Mouse (Mus musculus) T-helper 2 cell (primary cell): ENCODE measurements around the gene Trim56.

Experiments used
- in situ Hi-C: fragments of 300-600 bp; cut with MboI, MseI; formaldehyde crosslinking; loops from one replicate; pipeline ENCODE4 v1.15.1; 2025; ENCODE audit warnings: high pct_unique_total_duplicates

Trim56 gene

DNA sequence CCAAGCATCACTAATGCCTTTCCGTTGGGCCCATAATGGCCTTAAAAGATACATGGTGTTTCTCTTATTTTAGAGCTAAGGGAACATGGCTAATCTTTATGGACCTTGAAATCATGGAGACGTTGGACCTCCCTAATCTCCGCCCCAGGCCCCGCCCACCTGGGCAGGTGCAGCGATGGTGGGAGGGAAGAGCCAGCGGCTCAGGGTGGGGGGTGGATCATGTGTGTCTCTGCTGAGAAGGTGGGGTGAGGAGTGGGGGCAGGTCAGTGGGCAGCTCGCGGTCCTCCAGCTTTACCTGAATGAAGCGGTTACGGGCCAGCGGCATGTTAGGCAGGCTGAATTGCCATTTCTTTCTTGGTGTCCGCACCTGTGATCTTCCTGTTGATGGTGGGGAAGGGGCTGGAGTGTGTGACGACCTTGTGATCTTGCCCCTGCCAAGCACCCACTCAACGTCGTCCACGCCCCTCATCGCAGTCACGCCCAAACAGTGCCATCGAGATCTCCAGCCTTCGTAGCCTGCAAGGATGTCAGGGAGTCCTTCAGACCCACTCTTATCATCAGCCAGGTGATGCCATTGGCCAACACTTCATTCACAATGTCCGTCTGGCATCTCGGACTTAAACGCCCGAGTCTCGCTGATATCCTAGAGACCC is 5.9 kb downstream of the Trim56 start:
- in situ Hi-C loops = loop anchor here (5.0 kb wide), 1 partner anchor 83 kb away; the partner anchor contains the start of gene Vgf

DNA sequence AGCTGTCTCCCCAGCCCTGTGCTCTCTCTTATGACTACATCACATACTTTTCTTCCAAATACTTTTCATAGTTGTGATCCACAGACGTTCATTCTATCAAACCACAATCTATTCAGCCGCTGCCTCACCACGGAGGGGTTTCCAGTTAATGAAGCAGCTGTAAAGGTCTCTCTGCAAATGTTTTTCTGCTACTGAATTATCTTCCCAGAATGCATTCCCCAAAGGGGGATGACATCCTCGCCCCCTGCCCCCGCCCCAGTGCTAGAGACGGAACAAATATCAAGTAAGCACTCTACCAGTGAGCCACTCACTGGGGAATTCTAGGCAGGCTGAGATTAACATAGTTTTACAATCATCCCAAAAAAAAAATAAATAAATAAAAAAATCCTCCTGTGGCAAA is 7.9 kb downstream of the Trim56 start:
- in situ Hi-C loops = loop anchor here (5.0 kb wide), 1 partner anchor 81 kb away; the partner anchor contains the start of gene Vgf

DNA sequence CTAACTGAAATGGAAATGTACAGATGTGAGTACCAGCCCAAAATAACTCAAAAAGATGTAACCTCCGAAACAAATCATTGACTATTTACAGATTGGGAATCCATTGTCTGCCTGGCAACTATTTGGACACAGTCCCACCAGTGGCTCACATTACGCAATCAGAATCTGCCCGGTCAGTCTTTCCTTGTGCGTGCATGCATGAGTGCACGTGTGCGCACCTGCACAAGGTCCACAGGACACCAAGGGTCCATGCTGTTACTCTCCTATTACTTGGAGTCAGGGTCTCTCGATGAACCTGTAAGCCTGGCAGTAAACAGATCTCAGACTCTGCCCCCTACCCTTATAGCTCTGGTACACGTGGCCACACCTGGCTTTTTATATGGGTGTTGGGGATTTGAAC is 8.3 kb downstream of the Trim56 start:
- in situ Hi-C loops = loop anchor here (5.0 kb wide), 1 partner anchor 80 kb away; the partner anchor contains the start of gene Vgf

DNA sequence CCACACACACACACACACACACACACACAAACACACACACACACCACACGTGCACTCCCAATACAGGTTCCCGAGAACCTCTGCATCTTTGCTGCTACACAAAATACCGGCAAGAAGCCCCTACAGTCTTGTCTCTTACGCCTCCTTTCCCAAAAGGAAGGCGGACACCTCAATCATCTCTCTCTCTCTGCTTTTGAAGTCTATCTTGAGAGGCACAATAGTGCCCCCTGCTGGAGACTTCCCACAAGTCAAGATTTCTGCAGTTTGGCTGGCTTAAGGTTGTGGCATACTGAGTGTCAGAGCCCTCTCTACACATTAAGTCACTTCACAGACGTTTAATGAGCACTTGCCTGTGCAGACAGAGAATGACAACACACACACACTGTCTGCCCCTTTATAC is 9.0 kb downstream of the Trim56 start:
- in situ Hi-C loops = loop anchor here (5.0 kb wide), 1 partner anchor 80 kb away; the partner anchor contains the start of gene Vgf

GRCm38 (mm10) chr5:137106434-137106833 is 9.6 kb downstream of the Trim56 start:
- in situ Hi-C loops = loop anchor here (5.0 kb wide), 1 partner anchor 79 kb away; the partner anchor contains the start of gene Vgf

DNA sequence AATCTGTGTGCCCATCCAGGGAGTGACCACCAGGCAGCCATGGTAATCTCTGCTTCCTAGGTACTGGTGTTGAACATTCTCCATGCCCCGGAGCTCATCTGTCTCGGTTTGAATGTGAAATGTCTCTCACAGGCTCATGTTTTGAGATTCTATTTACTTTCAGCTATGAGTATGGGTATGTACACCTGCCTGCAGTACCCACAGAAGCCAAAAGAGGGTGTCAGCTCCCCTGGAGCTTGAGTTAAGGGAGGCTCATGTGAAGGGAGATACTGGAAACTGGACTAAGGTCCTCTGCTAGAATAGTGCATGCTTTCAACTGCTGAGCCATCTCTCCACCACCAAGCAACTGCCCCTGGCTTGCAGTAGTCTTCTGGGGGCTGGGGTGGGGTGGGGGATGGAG is 12.0 kb downstream of the Trim56 start:
- in situ Hi-C loops = no loop called here

- in situ Hi-C loops = no loop called here
These were observed 13.2 kb downstream of the Trim56 start for GRCm38 (mm10) chr5:137102575-137103522.

- in situ Hi-C loops = no loop called here
These were observed 13.9 kb downstream of the Trim56 start for GRCm38 (mm10) chr5:137102078-137102477.

DNA sequence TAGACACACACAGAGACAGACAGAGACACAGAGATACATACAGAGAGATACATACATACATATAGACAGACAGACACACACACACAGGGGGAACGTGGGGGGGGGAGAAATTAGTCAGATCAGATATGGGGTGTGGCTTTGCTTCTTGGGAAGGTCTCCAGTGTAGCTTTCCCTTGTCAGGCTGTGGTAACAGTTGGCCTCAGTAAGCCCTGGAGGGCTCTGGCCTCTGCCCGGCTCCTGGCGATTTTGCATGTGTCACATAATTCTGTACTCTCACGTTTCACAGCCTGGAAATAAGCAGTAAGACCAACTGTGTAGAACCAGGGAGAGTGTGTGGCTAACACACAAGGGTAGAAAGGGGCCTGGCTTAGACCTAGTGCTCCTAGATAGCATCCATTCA is 15.3 kb downstream of the Trim56 start:
- in situ Hi-C loops = no loop called here

- in situ Hi-C loops = no loop called here
These were observed 17.6 kb downstream of the Trim56 start for GRCm38 (mm10) chr5:137098418-137098817.

- in situ Hi-C loops = no loop called here
These were observed 20.0 kb downstream of the Trim56 start for GRCm38 (mm10) chr5:137096037-137096436.

- in situ Hi-C loops = no loop called here
These were observed 20.9 kb downstream of the Trim56 start for GRCm38 (mm10) chr5:137095135-137095534.

- in situ Hi-C loops = no loop called here
These were observed 22.3 kb downstream of the Trim56 start for GRCm38 (mm10) chr5:137093720-137094119.

GRCm38 (mm10) chr5:137091560-137091959 is 24.4 kb downstream of the Trim56 start:
- in situ Hi-C loops = no loop called here

- in situ Hi-C loops = no loop called here
These were observed 25.1 kb downstream of the Trim56 start for GRCm38 (mm10) chr5:137090870-137091269.

DNA sequence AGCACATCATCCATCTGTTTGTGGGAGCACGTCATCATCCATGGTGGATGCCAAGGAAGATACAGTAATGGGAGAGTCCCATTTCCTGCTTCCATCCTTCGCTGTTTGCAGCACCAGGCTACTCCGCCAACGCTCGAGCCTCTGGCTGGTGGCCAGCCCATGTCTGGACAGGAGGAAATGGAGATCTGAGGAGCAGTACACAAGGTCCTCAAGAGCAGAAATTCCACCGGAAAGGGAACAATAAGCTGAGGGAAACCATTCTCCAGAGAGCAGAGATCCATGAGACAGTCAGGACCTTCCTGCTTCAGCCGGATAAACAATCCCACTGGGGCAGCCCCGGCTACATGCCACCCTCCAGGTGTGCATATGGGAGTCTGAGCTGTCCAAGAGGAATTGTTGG is 28.6 kb downstream of the Trim56 start:
- in situ Hi-C loops = no loop called here

DNA sequence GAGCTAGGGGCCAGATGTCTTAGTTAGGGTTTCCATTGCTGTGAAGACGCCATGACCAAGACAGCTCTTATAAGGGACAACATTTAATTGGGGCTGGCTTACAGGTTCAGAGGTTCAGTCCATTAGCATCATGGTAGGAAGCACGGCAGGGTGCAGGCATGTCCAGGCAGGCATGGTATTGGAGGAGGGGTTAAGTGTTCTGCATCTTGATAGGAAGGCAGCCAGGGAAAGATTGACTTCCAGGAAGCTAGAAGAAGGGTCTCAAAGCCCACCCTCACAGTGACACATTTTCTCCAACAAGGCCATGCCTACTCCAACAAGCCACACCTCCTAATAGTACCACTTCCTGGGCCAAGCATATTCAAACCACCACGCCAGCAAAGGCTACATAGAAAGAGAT is 30.3 kb downstream of the Trim56 start:
- in situ Hi-C loops = no loop called here

DNA sequence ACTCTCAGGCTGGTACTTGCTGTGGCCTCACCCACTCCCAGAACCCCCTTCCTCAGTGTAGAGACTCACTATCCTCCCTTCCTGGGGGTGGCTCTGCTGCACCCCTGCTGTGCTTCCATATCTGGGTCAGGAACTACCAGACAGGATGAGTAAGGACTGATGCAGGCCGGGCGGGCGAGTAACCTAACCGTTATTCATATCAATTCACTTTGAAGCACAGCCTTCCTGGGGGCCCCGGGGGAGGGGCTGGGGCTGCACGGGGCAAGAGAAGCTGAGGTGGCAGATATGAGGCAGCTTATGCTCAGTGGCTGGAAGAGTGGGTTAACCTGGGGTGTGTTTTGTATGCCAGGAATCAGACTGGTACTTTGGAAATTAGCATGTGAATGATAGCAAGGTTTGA is 31.0 kb downstream of the Trim56 start:
- in situ Hi-C loops = no loop called here

GRCm38 (mm10) chr5:137083051-137083450 is 33.0 kb downstream of the Trim56 start:
- in situ Hi-C loops = no loop called here

DNA sequence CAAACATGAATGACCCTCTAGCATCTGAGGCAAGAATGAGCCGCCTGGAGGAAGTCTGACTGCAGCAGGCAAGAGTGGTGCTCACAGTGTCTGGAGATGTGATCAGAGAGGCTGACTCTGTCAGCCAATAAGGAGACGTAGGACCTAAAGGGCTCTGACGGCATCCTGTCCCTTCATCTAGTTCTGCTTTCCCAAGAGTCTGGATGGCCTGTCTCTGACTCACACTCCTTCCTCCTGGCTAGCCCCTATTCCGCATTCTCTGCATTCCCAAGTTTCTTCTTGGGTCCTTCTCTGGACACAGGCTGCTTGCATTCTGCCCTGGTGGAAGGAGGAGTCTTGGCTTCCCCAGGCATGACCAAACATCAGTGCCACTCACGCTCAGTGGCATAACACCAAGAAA is 36.2 kb downstream of the Trim56 start:
- in situ Hi-C loops = no loop called here

GRCm38 (mm10) chr5:137078616-137079015 is 37.4 kb downstream of the Trim56 start:
- in situ Hi-C loops = no loop called here

DNA sequence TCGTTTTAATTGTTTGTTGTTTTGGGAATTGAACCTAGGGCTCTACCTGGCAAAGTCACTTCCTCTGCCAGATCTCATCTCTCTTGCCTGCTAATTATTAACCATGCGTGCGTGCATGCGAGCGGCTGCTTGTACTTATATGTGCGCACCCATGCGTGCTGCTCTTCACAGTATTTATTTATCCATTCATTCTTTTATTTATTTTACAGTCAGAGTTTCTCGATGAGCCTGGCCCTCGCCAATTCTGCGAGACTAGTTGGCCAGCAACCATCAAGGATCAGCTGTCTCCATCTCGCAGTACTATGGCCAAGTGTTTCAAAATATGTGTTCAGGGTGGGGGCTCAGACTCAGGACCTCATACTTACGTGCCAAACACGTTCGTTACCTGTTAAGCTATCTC is 38.0 kb downstream of the Trim56 start:
- in situ Hi-C loops = no loop called here

GRCm38 (mm10) chr5:137077187-137077586 is 38.8 kb downstream of the Trim56 start:
- in situ Hi-C loops = no loop called here
